ENCODE assay signal across 9 mouse cellular contexts in genomic region chr6:124544466-124544865, GRCm38 (mm10). TPM values are rescaled to one million over a fixed set of nuclear protein-coding genes. Genes with fewer than 3 reads are reported as not detected.
A peak's percentile ranks its signal among the peaks of the same experiment; 100 is the strongest.
DNase-seq lines count a peak whose midpoint lies in the region; ATAC-seq and TF ChIP-seq lines count a peak whose summit lies in the region.
"Had no signal": no experiment of that assay in that cellular context is flagged by ENCODE, and none has a peak within 500 bp of the region (broad histone marks: within the 10 kb centered on the region; RNA-seq: fewer than 3 reads in every experiment).

No protein-coding gene starts in this region.

- TF ChIP-seq EP300 in stomach, postnatal 0 days (optimal IDR thresholded peaks at IDR 0.05), result no peak

- intact Hi-C loops in heart, postnatal 25 days (cut with DNase I), result loop anchor here (5.0 kb wide), 1 partner anchor 52 kb away; the partner anchor contains the start of gene C1rl
- intact Hi-C loops in heart, postnatal 14 days (cut with DNase I), result loop anchor here (5.0 kb wide), 1 partner anchor 52 kb away; the partner anchor contains the start of gene C1rl

- H3K9me3 ChIP-seq in stomach, postnatal 0 days (ENCODE audit: control insufficient read depth, low read length), result no peaks in the 10 kb centered on the region
- H3K9me3 ChIP-seq: G1E had no signal

- no peaks in the 10 kb centered on the region for H3K4me1 ChIP-seq in stomach, postnatal 0 days (replicated peaks; ENCODE audit: control insufficient read depth, insufficient read depth)

- H3K27ac ChIP-seq in stomach, postnatal 0 days (replicated peaks), result no peak overlapping the region

- no peak for ATAC-seq in stomach, postnatal 0 days (ENCODE audit: low FRiP score, low TSS enrichment)

- no peak overlapping the region for H3K9ac ChIP-seq in stomach, postnatal 0 days (ENCODE audit: low read length)

- no peaks in the 10 kb centered on the region for H3K27me3 ChIP-seq in stomach, postnatal 0 days (ENCODE audit: control insufficient read depth, insufficient read depth, low read length)

- no peaks in the 10 kb centered on the region for H3K36me3 ChIP-seq in stomach, postnatal 0 days (ENCODE audit: control insufficient read depth, insufficient read depth, low read length)
- H3K36me3 ChIP-seq: G1E had no signal

- TF ChIP-seq CTCF in stomach, postnatal 0 days (IDR thresholded peaks at IDR 0.05; ENCODE audit: low read depth), result peak; percentile 65

- H3K4me3 ChIP-seq in stomach, postnatal 0 days (ENCODE audit: low read depth, low read length), result no peak overlapping the region

- no peak overlapping the region for H3K4me2 ChIP-seq in stomach, postnatal 0 days (replicated peaks; ENCODE audit: low read depth)

- whole genome bisulfite sequencing in stomach, postnatal 0 days, result 79% methylated on average over 5 of the region's 6 CpGs

- peak; percentile 90 for DNase-seq in heart, adult 11 months
- DNase-seq in heart, postnatal 25 days (ENCODE audit: low spot score), result no peak
- peak; percentile 26 for DNase-seq in ovary, postnatal 36 days (ENCODE audit: low spot score)
- no peak for DNase-seq in ovary, adult 18-20 months (ENCODE audit: low spot score)
- peak; percentile 12 to 36 for DNase-seq in heart, postnatal 14 days
- DNase-seq in stomach, postnatal 0 days (ENCODE audit: low spot score), result peak; percentile 18
- no peak for DNase-seq in spleen, postnatal 10 days (ENCODE audit: low spot score in 2 of 2)
- DNase-seq in thymus, postnatal 4 days, result no peak

RNA-seq across cellular contexts. Expression of gene C1s1, which starts 2.3 kb away (rescaled TPM):
- 10 to 100 TPM; 20.2 to 22.7 TPM for total RNA-seq in heart, postnatal 25 days (2021)
- 10 to 100 TPM; 25.3 to 25.6 TPM for total RNA-seq in heart, postnatal 14 days (2021)
- 16.9 and 18.0 TPM in 2 replicates for polyA plus RNA-seq in stomach, postnatal 0 days (2015; fragmentation: Nextera tagmentation; extraction: Ambion mirVana)
- polyA plus RNA-seq: G1E had no signal

RNA-seq across cellular contexts. Expression of gene C1rb, which starts 25.6 kb away (rescaled TPM):
- total RNA-seq in heart, postnatal 25 days (2021), result 1 to 10 TPM in 1 of 2 experiments, under 1 TPM in 1; 0.95 to 1.3 TPM
- 1 to 10 TPM; 1.1 to 1.5 TPM for total RNA-seq in heart, postnatal 14 days (2021)
- not detected in 2 replicates for polyA plus RNA-seq in stomach, postnatal 0 days (2015; fragmentation: Nextera tagmentation; extraction: Ambion mirVana)
- polyA plus RNA-seq: G1E had no signal

RNA-seq across cellular contexts. Expression of gene C1ra, which starts 32.3 kb away (rescaled TPM):
- 10 to 100 TPM; 10.7 to 11.6 TPM for total RNA-seq in heart, postnatal 25 days (2021)
- total RNA-seq in heart, postnatal 14 days (2021), result 10 to 100 TPM in 1 of 2 experiments, 1 to 10 TPM in 1; 8.8 to 10.8 TPM
- polyA plus RNA-seq in stomach, postnatal 0 days (2015; fragmentation: Nextera tagmentation; extraction: Ambion mirVana), result 15.0 and 15.1 TPM in 2 replicates
- polyA plus RNA-seq: G1E had no signal

RNA-seq across cellular contexts. Expression of gene C1rl, which starts 51.6 kb away (rescaled TPM):
- total RNA-seq in heart, postnatal 25 days (2021), result 1 to 10 TPM; 1.1 to 1.3 TPM
- total RNA-seq in heart, postnatal 14 days (2021), result 1 to 10 TPM in 1 of 2 experiments, under 1 TPM in 1; 0.90 to 1.1 TPM
- 1.4 and 1.6 TPM in 2 replicates for polyA plus RNA-seq in stomach, postnatal 0 days (2015; fragmentation: Nextera tagmentation; extraction: Ambion mirVana)

Comparison
In these comparisons a context has a peak if more than half of its experiments do, and no peak if none do; other contexts are left out.
1. DNase-seq: peak in heart, adult 11 months (single experiment), ovary, postnatal 36 days (single experiment), heart, postnatal 14 days (2 of 2) and stomach, postnatal 0 days (single experiment); none in heart, postnatal 25 days (single experiment), ovary, adult 18-20 months (single experiment), spleen, postnatal 10 days (0 of 2) and thymus, postnatal 4 days (single experiment).